Mouse (Mus musculus) embryonic facial prominence, embryonic 10.5 days (tissue): ENCODE measurements around the gene Cecr2. TPM values are rescaled to one million over a fixed set of nuclear protein-coding genes. Genes with fewer than 3 reads are reported as not detected.
A peak's percentile ranks its signal among the peaks of the same experiment; 100 is the strongest.

Source experiments
- DNase-seq: peaks from one replicate; pipeline ENCODE4 v3.0.0-alpha.2; 2017; ENCODE audit warnings: low spot score
- H3K27ac ChIP-seq: fragments of 300-500 bp; sonication (generic); replicated peaks from 2 replicates; pipeline ENCODE4 v1.5.1; 2016; ENCODE audit warnings: mild to moderate bottlenecking
- H3K27me3 ChIP-seq: fragments of 300-500 bp; sonication (generic); replicated peaks from 2 replicates; pipeline ENCODE4 v1.6.1; 2016; ENCODE audit warnings: low read depth, mild to moderate bottlenecking; ENCODE audit not compliant: poor library complexity, severe bottlenecking
- H3K36me3 ChIP-seq: fragments of 300-500 bp; sonication (generic); replicated peaks from 2 replicates; pipeline ENCODE4 v1.6.1; 2016; ENCODE audit warnings: mild to moderate bottlenecking, moderate library complexity
- H3K4me1 ChIP-seq: fragments of 300-500 bp; sonication (generic); 2 replicates; pipeline ENCODE4 v1.6.1; 2016
- H3K4me3 ChIP-seq: fragments of 300-500 bp; sonication (generic); 2 replicates; pipeline ENCODE4 v1.5.1; 2016; ENCODE audit warnings: mild to moderate bottlenecking, moderate library complexity
- H3K9me3 ChIP-seq: fragments of 300-500 bp; sonication (generic); 2 replicates; pipeline ENCODE4 v1.6.1; 2016; ENCODE audit warnings: mild to moderate bottlenecking
- WGBS: fragments of 180-500 bp; shearing (Covaris S2); methylation state at CpG from one replicate; pipeline ENCODE4 v1.1.7; 2016; 5-methylcytosine and 5-hydroxymethylcytosine counted together
- polyA plus RNA-seq: library from polyadenylated mRNA; unstranded; fragments of >200 nt; fragmentation: Nextera tagmentation; extraction: Ambion mirVana; gene quantifications from 2 replicates; pipeline ENCODE4 v1.2.1, GENCODE M21; 2016

The Cecr2 gene
- polyA plus RNA-seq = 11.1 and 14.8 TPM in 2 replicates

DNA sequence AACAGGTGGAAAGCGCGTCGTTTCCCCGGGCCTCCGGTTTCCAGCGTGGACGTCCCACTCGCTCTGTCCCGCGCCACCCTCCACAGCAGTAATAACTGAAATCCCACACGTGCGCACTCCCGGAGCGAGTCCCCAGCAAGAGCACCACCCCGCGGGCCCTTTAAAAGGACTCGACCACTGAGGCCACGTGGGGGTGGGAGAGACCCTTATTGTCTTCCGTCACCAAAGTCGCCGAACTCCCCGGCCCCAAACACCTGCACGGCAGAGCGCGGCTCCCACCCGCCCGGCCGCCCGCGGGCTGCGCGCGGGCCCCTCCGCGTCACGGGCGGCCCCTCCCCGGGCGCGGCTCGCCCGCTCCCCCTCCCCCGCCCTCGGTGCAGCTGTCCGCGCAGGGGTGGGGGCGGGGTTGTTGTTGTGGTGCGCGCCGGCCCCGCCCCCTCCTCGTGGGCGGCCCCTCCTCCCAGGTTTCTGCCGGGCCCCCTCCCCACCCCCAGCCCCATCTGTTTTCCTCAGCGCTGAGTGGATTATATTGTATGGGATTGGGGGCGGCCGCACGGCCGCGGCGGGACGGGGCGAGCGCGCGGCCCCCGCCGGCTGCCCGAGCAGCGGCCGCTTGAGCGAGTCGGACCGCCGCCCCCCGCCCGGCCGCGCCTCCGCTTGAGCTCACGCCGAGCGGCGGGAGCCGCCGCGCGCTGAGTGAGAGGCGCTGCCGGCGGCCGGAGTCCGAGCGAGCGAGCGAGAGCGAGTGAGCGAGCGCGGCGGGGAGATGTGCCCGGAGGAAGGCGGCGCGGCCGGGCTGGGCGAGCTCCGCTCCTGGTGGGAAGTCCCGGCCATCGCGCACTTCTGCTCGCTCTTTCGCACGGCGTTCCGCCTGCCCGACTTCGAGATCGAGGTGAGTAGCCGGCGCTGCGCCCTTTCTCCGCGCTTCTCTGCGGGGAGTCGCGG is at the start of gene Cecr2:
Gene Cecr2, plus strand, starts transcription at position 554 of the 945 bp plus-strand sequence.
- Histone ChIP-seq H3K4me1 (peaks cover 24% of the 10 kb centered on the region), H3K4me3 (peak within 1 kb of the TSS; percentile 95), H3K9me3 (no peaks in the 10 kb centered on the region), H3K36me3 (no peaks in the 10 kb centered on the region), H3K27me3 (no peaks in the 10 kb centered on the region), H3K27ac (peak within 1 kb of the TSS; percentile 99)
- peak; percentile 94 for DNase-seq
- WGBS = 1% methylated on average over 127 of the region's 127 CpGs

DNA sequence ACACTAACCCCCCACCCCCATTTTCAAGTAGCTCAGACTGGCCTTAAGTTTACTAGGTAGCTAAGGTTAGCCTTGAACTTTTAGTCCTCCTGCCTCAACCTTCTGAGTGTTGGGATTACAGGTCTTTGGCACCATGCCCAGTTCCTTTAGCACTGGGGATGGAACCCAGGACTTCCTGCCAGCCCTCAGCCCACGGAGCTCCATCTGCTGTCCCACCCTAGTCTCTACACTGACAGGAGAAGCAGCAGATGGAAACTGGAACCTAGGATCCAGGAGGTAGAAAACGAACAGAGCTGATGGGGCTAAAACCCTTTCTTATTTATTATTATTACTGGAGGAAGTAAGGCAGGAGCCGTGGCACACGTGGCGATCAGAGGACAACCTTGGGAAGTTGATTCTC is 48.6 kb upstream of the Cecr2 start:
- no peak overlapping the region for H3K27ac ChIP-seq
- H3K36me3 ChIP-seq = no peaks in the 10 kb centered on the region
- no peaks in the 10 kb centered on the region for H3K27me3 ChIP-seq
- peaks cover 5% of the 10 kb centered on the region for H3K4me1 ChIP-seq
- no peak overlapping the region for H3K4me3 ChIP-seq
- 76% methylated on average over 5 of the region's 5 CpGs for WGBS
- H3K9me3 ChIP-seq = no peaks in the 10 kb centered on the region
- DNase-seq = no peak

- 67% methylated on average over 4 of the region's 4 CpGs for WGBS
- no peak for DNase-seq
- peaks cover 5% of the 10 kb centered on the region for H3K4me1 ChIP-seq
- H3K27me3 ChIP-seq = no peaks in the 10 kb centered on the region
- H3K4me3 ChIP-seq = no peak overlapping the region
- no peak overlapping the region; the same call in 1 of the 2 replicates for H3K27ac ChIP-seq
- no peaks in the 10 kb centered on the region for H3K9me3 ChIP-seq
- H3K36me3 ChIP-seq = no peaks in the 10 kb centered on the region
Measured at GRCm38 (mm10) chr6:120618518-120619402, 47.4 kb upstream of the Cecr2 start.

GRCm38 (mm10) chr6:120620193-120620592 is 46.0 kb upstream of the Cecr2 start:
- 88% methylated on average over 3 of the region's 3 CpGs for WGBS
- Histone ChIP-seq H3K27ac (no peak overlapping the region), H3K36me3 (no peaks in the 10 kb centered on the region), H3K4me1 (peaks cover 5% of the 10 kb centered on the region), H3K4me3 (no peak overlapping the region), H3K27me3 (no peaks in the 10 kb centered on the region), H3K9me3 (no peaks in the 10 kb centered on the region)
- DNase-seq = no peak

- Histone ChIP-seq H3K9me3 (no peaks in the 10 kb centered on the region), H3K4me1 (0 out of 2 replicates have a peak, but pooled peaks cover 4% of the 10 kb centered on the region), H3K36me3 (no peaks in the 10 kb centered on the region), H3K27ac (no peak overlapping the region), H3K27me3 (no peaks in the 10 kb centered on the region), H3K4me3 (no peak overlapping the region)
- WGBS = 66% methylated on average over 8 of the region's 8 CpGs
- no peak for DNase-seq
Measured at GRCm38 (mm10) chr6:120625081-120625480, 41.1 kb upstream of the Cecr2 start.

DNA sequence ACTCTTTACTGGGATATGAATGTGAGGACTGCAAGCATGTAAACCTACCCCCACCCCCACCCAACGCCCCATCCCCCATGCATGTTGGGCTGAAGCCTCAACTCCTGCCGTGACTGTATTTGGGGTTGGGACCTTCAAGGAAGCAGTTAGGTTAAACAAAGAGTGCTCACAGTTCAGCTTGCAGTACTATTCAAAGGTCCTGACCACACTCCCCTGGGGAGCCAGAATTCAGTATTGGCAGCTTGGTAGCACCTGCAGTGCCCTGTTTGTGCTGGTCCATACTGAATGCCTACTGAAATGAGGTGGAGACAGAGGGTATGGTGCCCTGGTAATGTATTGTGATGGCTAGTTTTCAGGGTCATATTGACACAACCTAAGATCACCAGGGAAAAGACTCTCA is 39.1 kb upstream of the Cecr2 start:
- no peaks in the 10 kb centered on the region for H3K36me3 ChIP-seq
- no peak overlapping the region for H3K4me3 ChIP-seq

DNA sequence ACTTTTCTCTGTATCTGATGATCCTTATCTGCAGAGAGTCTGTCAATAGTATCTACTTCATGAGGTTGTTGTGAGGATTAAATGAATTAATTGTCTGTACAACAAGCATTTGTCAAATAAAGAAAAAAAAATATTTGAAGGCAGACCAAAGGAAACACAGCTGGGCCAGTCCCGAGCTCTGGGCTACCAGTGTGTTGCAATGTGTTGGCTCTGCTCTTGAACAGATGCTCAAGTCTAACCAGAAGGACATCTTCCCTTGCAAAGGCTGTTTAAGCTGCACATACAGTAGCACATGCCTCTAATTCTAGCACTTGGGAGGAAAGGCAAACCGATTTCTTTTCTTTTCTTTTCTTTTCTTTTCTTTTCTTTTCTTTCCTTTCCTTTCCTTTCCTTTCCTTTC is 37.2 kb upstream of the Cecr2 start:
- H3K27ac ChIP-seq = no peak overlapping the region
- no peak for DNase-seq
- H3K4me1 ChIP-seq = 0 out of 2 replicates have a peak, but pooled peaks cover 4% of the 10 kb centered on the region
- no peaks in the 10 kb centered on the region for H3K27me3 ChIP-seq
- H3K36me3 ChIP-seq = no peaks in the 10 kb centered on the region
- H3K4me3 ChIP-seq = no peak overlapping the region
- 83% methylated on average over 2 of the region's 2 CpGs for WGBS
- no peaks in the 10 kb centered on the region for H3K9me3 ChIP-seq

More for the DNA sequence above, 39.1 kb upstream of the Cecr2 start:
- Histone ChIP-seq H3K4me1 (0 out of 2 replicates have a peak, but pooled peaks cover 4% of the 10 kb centered on the region), H3K27ac (no peak overlapping the region), H3K9me3 (no peaks in the 10 kb centered on the region), H3K27me3 (no peaks in the 10 kb centered on the region)
- no peak for DNase-seq
- 50% methylated on average over 2 of the region's 2 CpGs for WGBS

DNA sequence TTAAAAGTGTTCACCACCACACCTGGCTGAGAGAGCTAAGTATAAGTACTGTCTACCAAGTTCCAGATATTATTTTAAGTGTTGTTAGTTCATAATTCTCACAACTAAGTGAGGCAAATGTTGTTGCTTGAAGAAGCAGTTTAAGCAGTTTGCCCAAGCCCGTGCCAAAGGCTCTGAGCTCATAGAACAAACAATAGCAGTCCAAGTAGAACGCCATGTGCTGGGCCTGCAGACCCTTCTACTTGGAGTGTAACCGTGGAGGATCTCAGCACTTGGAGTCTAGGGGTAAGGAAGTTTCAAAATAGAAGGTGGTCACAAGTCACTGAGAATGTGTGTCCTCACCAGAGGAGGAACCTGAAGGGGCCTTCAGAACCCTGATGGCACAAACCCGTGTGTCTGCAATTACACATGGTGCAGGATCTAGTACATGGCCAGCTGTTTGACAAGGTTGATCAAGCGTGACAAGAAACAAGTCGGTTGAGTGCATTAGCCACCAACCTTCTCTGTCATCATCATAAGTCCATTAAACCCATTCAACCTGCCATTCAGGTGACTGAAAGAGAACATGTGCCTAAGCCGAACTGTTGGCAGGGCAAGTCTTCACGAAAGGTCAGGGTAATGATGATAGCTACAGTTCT is 30.7 kb upstream of the Cecr2 start:
- no peak for DNase-seq
- Histone ChIP-seq H3K36me3 (no peaks in the 10 kb centered on the region), H3K4me1 (no peaks in the 10 kb centered on the region), H3K27me3 (no peaks in the 10 kb centered on the region), H3K4me3 (no peak overlapping the region), H3K27ac (no peak overlapping the region), H3K9me3 (no peaks in the 10 kb centered on the region)
- WGBS = 85% methylated on average over 8 of the region's 8 CpGs

GRCm38 (mm10) chr6:120639547-120639946 is 26.6 kb upstream of the Cecr2 start:
- Histone ChIP-seq H3K36me3 (no peaks in the 10 kb centered on the region), H3K4me3 (no peak overlapping the region), H3K9me3 (no peaks in the 10 kb centered on the region), H3K4me1 (peaks cover 5% of the 10 kb centered on the region; the same call in 1 of the 2 replicates), H3K27ac (no peak overlapping the region), H3K27me3 (no peaks in the 10 kb centered on the region)
- DNase-seq = no peak
- WGBS = 37% methylated on average over 4 of the region's 4 CpGs

GRCm38 (mm10) chr6:120641866-120642378 is 24.2 kb upstream of the Cecr2 start:
- Histone ChIP-seq H3K36me3 (no peaks in the 10 kb centered on the region), H3K4me1 (peaks cover 5% of the 10 kb centered on the region; the same call in 1 of the 2 replicates), H3K27ac (no peak overlapping the region), H3K27me3 (no peaks in the 10 kb centered on the region), H3K9me3 (no peaks in the 10 kb centered on the region), H3K4me3 (no peak overlapping the region)
- WGBS = 90% methylated on average over 11 of the region's 11 CpGs
- DNase-seq = no peak

DNA sequence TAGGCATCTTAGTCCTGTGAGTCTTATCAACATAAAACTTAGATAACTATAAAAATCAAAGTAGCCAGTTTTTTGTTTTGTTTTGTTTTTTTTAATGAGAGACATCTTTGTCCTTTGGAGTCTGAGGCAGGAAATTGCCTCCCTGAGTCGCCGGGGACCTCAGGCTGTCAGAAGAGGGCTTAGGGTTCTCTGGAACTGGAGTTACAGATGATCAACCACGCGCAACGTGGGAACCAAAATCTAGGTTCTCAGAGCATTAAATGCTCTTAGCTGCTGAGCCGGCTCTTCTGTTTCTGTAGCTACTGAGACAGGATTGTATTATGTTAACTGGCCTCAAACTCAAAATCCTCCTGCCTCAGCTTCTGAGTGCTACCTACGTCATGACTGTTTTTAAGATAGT is 22.4 kb upstream of the Cecr2 start:
- no peak overlapping the region for H3K27ac ChIP-seq
- no peaks in the 10 kb centered on the region for H3K9me3 ChIP-seq
- H3K27me3 ChIP-seq = no peaks in the 10 kb centered on the region
- H3K4me1 ChIP-seq = peaks cover 5% of the 10 kb centered on the region; the same call in 1 of the 2 replicates
- H3K4me3 ChIP-seq = no peak overlapping the region
- WGBS = 58% methylated on average over 7 of the region's 7 CpGs
- DNase-seq = no peak
- no peaks in the 10 kb centered on the region for H3K36me3 ChIP-seq
